Mouse (Mus musculus) neural tube, embryonic 12.5 days (tissue): ENCODE results near the gene Slc8a1. TPM values are rescaled to one million over a fixed set of nuclear protein-coding genes. Genes with fewer than 3 reads are reported as not detected.

Experiments
- ATAC-seq: fragments of 200-750 bp; cut with Nextera tagmentation; 2 replicates; pipeline ENCODE4 v1.8.0; 2017; ENCODE audit warnings: low read depth, mild to moderate bottlenecking, moderate TSS enrichment, moderate library complexity; ENCODE audit not compliant: low FRiP score
- H3K27ac ChIP-seq: fragments of 300-500 bp; sonication (generic); 2 replicates; pipeline ENCODE4 v1.5.1; 2016
- H3K27me3 ChIP-seq: fragments of 300-500 bp; sonication (generic); replicated peaks from 2 replicates; pipeline ENCODE4 v1.6.1; 2016; ENCODE audit warnings: mild to moderate bottlenecking
- H3K36me3 ChIP-seq: fragments of 300-500 bp; sonication (generic); 2 replicates; pipeline ENCODE4 v1.6.1; 2016; ENCODE audit warnings: mild to moderate bottlenecking
- H3K4me1 ChIP-seq: fragments of 300-500 bp; sonication (generic); 2 replicates; pipeline ENCODE4 v1.6.1; 2016
- H3K4me2 ChIP-seq: fragments of 300-500 bp; sonication (generic); replicated peaks from 2 replicates; pipeline ENCODE4 v1.6.1; 2016; ENCODE audit warnings: mild to moderate bottlenecking
- H3K4me3 ChIP-seq: fragments of 300-500 bp; sonication (generic); 2 replicates; pipeline ENCODE4 v1.5.1; 2016
- H3K9ac ChIP-seq: fragments of 300-500 bp; sonication (generic); 2 replicates; pipeline ENCODE4 v1.6.1; 2016; ENCODE audit warnings: mild to moderate bottlenecking
- H3K9me3 ChIP-seq: fragments of 300-500 bp; sonication (generic); 2 replicates; pipeline ENCODE4 v1.6.1; 2016; ENCODE audit warnings: mild to moderate bottlenecking
- WGBS: fragments of 180-500 bp; shearing (Covaris S2); methylation state at CpG from one replicate; pipeline ENCODE4 v1.1.7; 2016; 5-methylcytosine and 5-hydroxymethylcytosine counted together
- polyA plus RNA-seq: library from polyadenylated mRNA; unstranded; fragments of >200 nt; fragmentation: Nextera tagmentation; extraction: Ambion mirVana; gene quantifications from 2 replicates; pipeline ENCODE4 v1.2.1, GENCODE M21; 2016

Slc8a1 gene
- polyA plus RNA-seq, 1 experiment from 2014 or later: 8.6 TPM

DNA sequence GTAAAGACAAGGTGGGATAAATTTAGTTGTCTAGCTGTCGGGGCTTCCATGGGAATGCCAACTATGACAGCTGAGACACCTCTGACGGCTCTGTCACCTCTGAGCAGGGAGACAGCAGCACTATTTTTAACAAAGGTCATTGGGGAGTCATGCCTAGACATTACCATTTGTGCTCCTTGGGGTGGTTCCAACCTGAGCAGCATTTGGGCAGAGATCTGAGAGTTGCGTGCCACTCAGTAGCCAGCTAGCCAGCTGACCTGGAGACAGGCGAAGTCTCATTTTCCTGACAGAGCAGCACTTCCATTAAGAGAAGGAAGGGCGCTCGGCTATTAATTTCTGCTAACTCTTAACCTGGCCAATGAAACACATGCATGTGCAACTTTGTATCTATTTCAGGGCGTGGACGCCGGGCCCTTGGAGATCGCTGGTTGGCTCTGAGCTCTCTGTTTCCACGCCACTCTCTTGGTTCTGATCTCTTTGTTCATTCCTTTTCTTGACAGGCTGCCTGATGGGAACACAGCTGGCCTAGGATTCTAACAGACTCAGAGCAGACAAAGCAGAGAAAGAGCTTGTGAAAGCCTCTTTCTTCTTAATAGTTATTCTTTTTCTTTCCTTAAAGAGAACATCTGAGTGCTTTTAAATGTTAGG lies 256.2 kb downstream of the Slc8a1 start:
- Histone ChIP-seq H3K9me3 (no peaks in the 10 kb centered on the region), H3K9ac (no peak overlapping the region), H3K27ac (no peak overlapping the region), H3K36me3 (no peaks in the 10 kb centered on the region), H3K4me1 (0 out of 2 replicates have a peak, but pooled peaks cover 9% of the 10 kb centered on the region), H3K4me3 (no peak overlapping the region), H3K4me2 (no peak overlapping the region), H3K27me3 (no peaks in the 10 kb centered on the region)
- 73% methylated on average over 11 of the region's 11 CpGs for WGBS
- ATAC-seq: no peak

DNA sequence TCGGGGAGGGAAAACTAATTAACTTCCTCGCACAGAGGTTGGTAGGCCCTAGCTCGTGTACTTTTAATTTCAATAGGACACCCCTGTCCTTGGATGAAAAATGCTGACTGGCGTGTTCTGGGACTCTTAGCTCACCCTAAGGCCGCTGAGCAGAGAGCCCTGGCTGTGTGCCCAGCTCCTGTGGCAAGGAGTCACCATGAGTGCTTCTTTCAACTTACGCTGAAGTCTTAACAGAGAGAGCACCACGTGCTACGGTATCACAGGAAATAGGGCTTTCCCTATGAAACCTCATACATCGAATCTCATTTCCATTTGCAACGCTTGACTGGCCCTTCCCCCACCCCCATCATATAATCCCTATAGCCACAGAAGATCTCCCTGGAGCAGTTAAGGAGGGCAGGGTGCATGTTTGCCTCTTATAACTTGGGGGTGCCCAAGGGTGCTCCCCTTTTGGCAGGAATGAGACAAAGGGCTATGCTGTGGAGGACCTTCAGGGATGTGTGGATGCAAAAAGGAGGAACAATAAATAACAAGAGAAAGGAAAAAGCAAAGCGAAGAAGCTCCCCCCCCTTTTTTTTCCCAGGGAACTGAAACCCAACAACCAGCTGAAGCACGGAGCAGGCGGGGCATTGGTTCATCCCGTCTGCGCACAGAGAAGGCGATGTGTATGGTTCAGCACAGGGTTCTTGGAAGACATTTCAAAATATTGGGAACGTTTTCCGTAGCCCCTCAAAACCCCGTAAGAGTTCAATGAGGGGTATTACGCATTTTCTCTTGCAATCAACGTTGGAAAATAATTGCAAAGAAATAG lies 257.6 kb downstream of the Slc8a1 start:
- Histone ChIP-seq H3K4me1 (0 out of 2 replicates have a peak, but pooled peaks cover 9% of the 10 kb centered on the region), H3K27ac (no peak overlapping the region), H3K27me3 (no peaks in the 10 kb centered on the region), H3K4me2 (peak overlapping the region; percentile 31), H3K9ac (no peak overlapping the region), H3K9me3 (no peaks in the 10 kb centered on the region), H3K4me3 (no peak overlapping the region), H3K36me3 (no peaks in the 10 kb centered on the region)
- ATAC-seq: peak; percentile 87
- 68% methylated on average over 21 of the region's 21 CpGs for WGBS

- no peak overlapping the region for H3K4me3 ChIP-seq
- no peaks in the 10 kb centered on the region for H3K9me3 ChIP-seq
- no peak for ATAC-seq
- no peak overlapping the region for H3K27ac ChIP-seq
- 63% methylated on average over 4 of the region's 4 CpGs for WGBS
- H3K9ac ChIP-seq: no peak overlapping the region
- H3K27me3 ChIP-seq: no peaks in the 10 kb centered on the region
- H3K36me3 ChIP-seq: no peaks in the 10 kb centered on the region
- H3K4me1 ChIP-seq: 0 out of 2 replicates have a peak, but pooled peaks cover 9% of the 10 kb centered on the region
- H3K4me2 ChIP-seq: peak overlapping the region; percentile 31; the same call in 1 of the 2 replicates
Observed at GRCm38 (mm10) chr17:81479807-81480206, 258.4 kb downstream of the Slc8a1 start.

DNA sequence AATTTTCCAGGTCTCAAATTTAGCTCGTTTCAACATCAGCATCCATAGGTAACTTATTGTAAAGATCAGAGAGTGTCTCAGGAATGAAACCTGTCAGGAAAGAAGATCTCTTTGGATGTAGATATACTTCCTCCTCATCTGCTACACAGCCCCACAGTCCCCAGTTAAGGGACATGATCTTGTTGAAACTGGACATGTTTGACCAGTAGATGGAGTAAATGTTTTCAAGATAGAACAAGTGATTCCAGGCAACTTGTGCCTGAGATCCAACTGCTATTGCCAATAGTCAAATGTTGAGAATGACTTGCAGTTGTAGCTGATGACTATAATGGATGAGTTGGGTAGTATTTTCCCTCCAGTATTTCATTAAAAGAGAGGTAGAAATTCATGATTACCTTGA lies 260.8 kb downstream of the Slc8a1 start:
- Histone ChIP-seq H3K9ac (no peak overlapping the region), H3K4me1 (0 out of 2 replicates have a peak, but pooled peaks cover 9% of the 10 kb centered on the region), H3K36me3 (no peaks in the 10 kb centered on the region), H3K27me3 (no peaks in the 10 kb centered on the region), H3K27ac (no peak overlapping the region), H3K4me2 (no peak overlapping the region), H3K9me3 (no peaks in the 10 kb centered on the region), H3K4me3 (no peak overlapping the region)
- WGBS: 76% methylated on average over 1 of the region's 1 CpGs
- ATAC-seq: no peak

- no peak overlapping the region for H3K27ac ChIP-seq
- H3K27me3 ChIP-seq: no peaks in the 10 kb centered on the region
- no peak overlapping the region for H3K4me3 ChIP-seq
- no peak overlapping the region for H3K4me2 ChIP-seq
- H3K9me3 ChIP-seq: no peaks in the 10 kb centered on the region
- H3K36me3 ChIP-seq: no peaks in the 10 kb centered on the region
- H3K4me1 ChIP-seq: no peaks in the 10 kb centered on the region
- WGBS: 86% methylated on average over 3 of the region's 3 CpGs
- H3K9ac ChIP-seq: no peak overlapping the region
- no peak for ATAC-seq
Observed at GRCm38 (mm10) chr17:81473363-81473762, 264.8 kb downstream of the Slc8a1 start.

DNA sequence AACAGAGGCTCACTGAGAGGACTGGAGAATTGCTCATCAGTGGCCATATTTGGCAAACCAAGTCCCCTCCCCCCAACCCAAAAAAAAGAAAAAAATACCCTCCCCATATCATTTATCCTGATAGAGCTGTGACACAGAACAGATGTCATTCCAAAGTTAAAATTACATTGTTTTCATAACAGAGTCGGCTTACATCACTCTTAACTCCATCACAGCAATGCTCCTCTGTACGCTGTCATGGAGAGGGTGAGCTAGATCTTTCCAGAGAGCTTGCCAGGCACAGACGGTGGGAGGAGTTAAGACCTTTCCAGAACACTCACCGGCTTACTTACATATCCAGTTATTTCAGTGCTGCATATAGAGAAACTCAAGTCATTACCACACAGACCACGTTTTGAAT lies 269.2 kb downstream of the Slc8a1 start:
- ATAC-seq: no peak
- H3K9ac ChIP-seq: no peak overlapping the region
- H3K4me3 ChIP-seq: no peak overlapping the region
- no peak overlapping the region for H3K27ac ChIP-seq
- no peaks in the 10 kb centered on the region for H3K9me3 ChIP-seq
- 92% methylated on average over 5 of the region's 5 CpGs for WGBS
- no peak overlapping the region for H3K4me2 ChIP-seq
- H3K4me1 ChIP-seq: no peaks in the 10 kb centered on the region
- H3K36me3 ChIP-seq: no peaks in the 10 kb centered on the region
- no peaks in the 10 kb centered on the region for H3K27me3 ChIP-seq

GRCm38 (mm10) chr17:81459379-81459778 lies 278.8 kb downstream of the Slc8a1 start:
- no peak for ATAC-seq
- H3K36me3 ChIP-seq: no peaks in the 10 kb centered on the region
- 80% methylated on average over 3 of the region's 3 CpGs for WGBS
- H3K9me3 ChIP-seq: no peaks in the 10 kb centered on the region
- H3K9ac ChIP-seq: no peak overlapping the region
- no peaks in the 10 kb centered on the region for H3K4me1 ChIP-seq
- no peak overlapping the region for H3K4me2 ChIP-seq
- H3K27me3 ChIP-seq: no peaks in the 10 kb centered on the region
- H3K27ac ChIP-seq: no peak overlapping the region
- no peak overlapping the region for H3K4me3 ChIP-seq

DNA sequence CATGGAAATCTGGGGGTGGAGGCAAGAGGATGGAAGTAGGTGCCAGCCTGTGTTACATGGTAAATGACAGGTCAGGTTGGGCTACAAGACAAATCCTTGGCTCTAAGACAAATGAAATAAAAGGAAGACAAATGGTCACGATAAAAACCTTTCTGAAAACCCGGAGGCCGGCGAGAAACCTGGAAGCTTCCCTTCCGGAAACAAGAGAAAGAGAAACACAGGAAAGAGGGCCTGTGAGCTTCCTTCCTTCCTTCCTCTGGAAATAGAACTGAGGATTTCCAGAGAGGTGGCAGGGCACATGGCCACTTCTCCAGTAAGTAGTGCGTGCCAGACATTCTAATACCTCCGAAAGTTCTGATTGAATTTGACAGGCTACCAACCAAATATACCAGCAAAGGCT lies 282.2 kb downstream of the Slc8a1 start:
- H3K36me3 ChIP-seq: no peaks in the 10 kb centered on the region
- H3K4me3 ChIP-seq: no peak overlapping the region
- no peak overlapping the region for H3K9ac ChIP-seq
- no peak overlapping the region for H3K27ac ChIP-seq
- ATAC-seq: no peak
- no peaks in the 10 kb centered on the region for H3K9me3 ChIP-seq
- no peaks in the 10 kb centered on the region for H3K27me3 ChIP-seq
- no peaks in the 10 kb centered on the region for H3K4me1 ChIP-seq
- 88% methylated on average over 7 of the region's 7 CpGs for WGBS
- H3K4me2 ChIP-seq: no peak overlapping the region

DNA sequence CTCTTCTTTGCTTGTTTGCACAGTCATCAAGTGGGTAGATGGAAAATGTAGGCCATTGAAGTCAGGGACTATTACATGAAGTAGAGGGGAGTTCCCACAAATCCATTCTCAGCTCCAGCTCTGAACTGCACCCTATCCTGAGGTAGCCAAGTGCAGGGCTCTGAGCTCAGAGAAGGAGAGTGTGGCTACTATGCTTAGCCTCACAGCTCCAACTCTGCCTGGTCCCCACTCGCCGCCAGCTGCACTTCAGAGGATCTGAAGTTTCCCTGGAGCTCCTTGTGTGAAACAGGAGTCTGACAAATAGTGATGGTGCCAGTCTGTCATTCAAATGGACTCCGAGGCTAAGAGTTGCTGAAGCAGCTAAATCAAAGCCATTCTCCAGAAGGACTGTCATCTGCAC lies 282.9 kb downstream of the Slc8a1 start:
- Histone ChIP-seq H3K27ac (no peak overlapping the region), H3K4me3 (no peak overlapping the region), H3K9me3 (no peaks in the 10 kb centered on the region), H3K4me2 (no peak overlapping the region), H3K9ac (no peak overlapping the region), H3K36me3 (no peaks in the 10 kb centered on the region), H3K4me1 (no peaks in the 10 kb centered on the region), H3K27me3 (no peaks in the 10 kb centered on the region)
- ATAC-seq: no peak
- WGBS: 63% methylated on average over 3 of the region's 3 CpGs

GRCm38 (mm10) chr17:81441463-81441862 lies 296.7 kb downstream of the Slc8a1 start, which contains the start of gene Gm11096:
Gm11096 (plus strand) TSS chr17:81441763.
- no peak within 1 kb of the TSS for H3K4me3 ChIP-seq
- no peak within 1 kb of the TSS for H3K27ac ChIP-seq
- no peak within 1 kb of the TSS for H3K4me2 ChIP-seq
- no peaks in the 10 kb centered on the region for H3K27me3 ChIP-seq
- H3K36me3 ChIP-seq: no peaks in the 10 kb centered on the region
- no peak for ATAC-seq
- H3K9me3 ChIP-seq: no peaks in the 10 kb centered on the region
- no peak within 1 kb of the TSS for H3K9ac ChIP-seq
- H3K4me1 ChIP-seq: no peaks in the 10 kb centered on the region

DNA sequence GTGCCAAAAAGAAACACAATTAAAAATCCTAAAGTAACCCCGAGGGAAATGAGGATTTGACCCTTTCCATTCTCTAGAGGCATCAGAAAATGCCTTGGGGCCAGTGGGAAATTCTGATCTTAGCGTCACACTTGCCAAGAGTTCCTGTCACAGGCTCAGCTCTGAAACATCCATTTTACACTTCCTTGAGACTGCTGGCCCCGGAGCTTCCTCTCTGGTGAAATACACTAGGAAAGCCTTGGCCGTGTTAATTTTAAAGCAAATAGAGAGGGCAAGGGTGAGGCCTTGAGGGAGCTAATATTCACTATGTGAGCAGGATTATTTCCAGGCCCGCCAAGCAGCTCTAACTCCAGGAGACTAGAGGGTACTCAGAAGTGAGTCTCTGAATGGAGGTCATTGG lies 305.0 kb downstream of the Slc8a1 start:
- 63% methylated on average over 5 of the region's 5 CpGs for WGBS
- Histone ChIP-seq H3K9me3 (no peaks in the 10 kb centered on the region), H3K4me3 (no peak overlapping the region), H3K36me3 (no peaks in the 10 kb centered on the region), H3K4me1 (no peaks in the 10 kb centered on the region), H3K27me3 (no peaks in the 10 kb centered on the region), H3K4me2 (no peak overlapping the region), H3K27ac (no peak overlapping the region), H3K9ac (no peak overlapping the region)
- ATAC-seq: no peak

- H3K27ac ChIP-seq: no peak overlapping the region
- H3K9ac ChIP-seq: no peak overlapping the region
- ATAC-seq: no peak
- no peak overlapping the region for H3K4me3 ChIP-seq
- H3K4me1 ChIP-seq: no peaks in the 10 kb centered on the region
- no peaks in the 10 kb centered on the region for H3K36me3 ChIP-seq
- no peak overlapping the region for H3K4me2 ChIP-seq
- no peaks in the 10 kb centered on the region for H3K9me3 ChIP-seq
- 82% methylated on average over 2 of the region's 2 CpGs for WGBS
- no peaks in the 10 kb centered on the region for H3K27me3 ChIP-seq
Observed at GRCm38 (mm10) chr17:81432733-81433132, 305.4 kb downstream of the Slc8a1 start.
